Mouse (Mus musculus) adrenal gland, adult (tissue): ENCODE results near the gene Zscan4b.
"Not testable (repeated sequence)": the region's sequence is repeated elsewhere in the genome, so short reads cannot be mapped to it uniquely, and the experiment has no call there.

Experiments
- DNase-seq, 2 experiments: peaks; one replicate each; pipeline ENCODE4 v3.0.0; 2022 to 2023; ENCODE audit warnings: low spot score in 1 of 2; ENCODE audit not compliant: inconsistent age in 2 of 2

Zscan4b gene

GRCm38 (mm10) chr7:10904950-10905349 is at the start of gene Zscan4b:
Gene Zscan4b (minus strand): TSS chr7:10905050.
- not testable (repeated sequence) for DNase-seq
